ENCODE assay signal across 27 mouse cellular contexts in genomic region chr14:57687441-57687840, GRCm38 (mm10). TPM values are rescaled to one million over a fixed set of nuclear protein-coding genes. Genes with fewer than 3 reads are reported as not detected.
DNase-seq lines count a peak whose midpoint lies in the region; ATAC-seq and TF ChIP-seq lines count a peak whose summit lies in the region.
"Had no signal": no experiment of that assay in that cellular context is flagged by ENCODE, and none has a peak within 500 bp of the region (broad histone marks: within the 10 kb centered on the region; RNA-seq: fewer than 3 reads in every experiment).

No protein-coding gene starts in this region.

- ATAC-seq in heart, embryonic 11.5 days (replicated peaks; ENCODE audit: insufficient number of reproducible peaks, low FRiP score, low TSS enrichment), result no peak
- no peak for ATAC-seq in limb, embryonic 15.5 days (ENCODE audit: insufficient number of reproducible peaks, low FRiP score, low TSS enrichment, low read depth)
- no peak for ATAC-seq in midbrain, embryonic 11.5 days (ENCODE audit: low FRiP score)
- no peak for ATAC-seq in midbrain, postnatal 0 days (ENCODE audit: low FRiP score)
- ATAC-seq: activated CD4-positive, CD25-positive, alpha-beta regulatory T cell, adult 4 months; CD4-positive, CD25-positive, alpha-beta regulatory T cell, adult 4 months; forebrain, embryonic 13.5 days; forebrain, embryonic 15.5 days; Patski had no signal

- H3K27ac ChIP-seq in heart, embryonic 11.5 days (ENCODE audit: low read depth, low read length), result no peak overlapping the region
- H3K27ac ChIP-seq in limb, embryonic 15.5 days, result peak overlapping the region; percentile 43; the same call in 1 of the 2 replicates
- H3K27ac ChIP-seq in limb, embryonic 10.5 days, result no peak overlapping the region
- no peak overlapping the region for H3K27ac ChIP-seq in midbrain, embryonic 11.5 days (ENCODE audit: low read depth, low read length)
- no peak overlapping the region for H3K27ac ChIP-seq in midbrain, postnatal 0 days (ENCODE audit: low read depth, low read length)
- H3K27ac ChIP-seq: embryonic facial prominence, embryonic 10.5 days; embryonic facial prominence, embryonic 12.5 days; forebrain, embryonic 13.5 days; forebrain, embryonic 15.5 days had no signal

- no peaks in the 10 kb centered on the region for H3K27me3 ChIP-seq in heart, embryonic 11.5 days (ENCODE audit: control insufficient read depth, insufficient read depth, low read length)
- H3K27me3 ChIP-seq in limb, embryonic 15.5 days, result no peaks in the 10 kb centered on the region
- H3K27me3 ChIP-seq in limb, embryonic 10.5 days (ENCODE audit: low read depth, poor library complexity, severe bottlenecking), result no peaks in the 10 kb centered on the region
- no peaks in the 10 kb centered on the region for H3K27me3 ChIP-seq in midbrain, embryonic 11.5 days (ENCODE audit: control insufficient read depth, insufficient read depth, low read length)
- no peaks in the 10 kb centered on the region for H3K27me3 ChIP-seq in midbrain, postnatal 0 days (ENCODE audit: insufficient read depth, low read length)
- H3K27me3 ChIP-seq: embryonic facial prominence, embryonic 12.5 days; forebrain, embryonic 13.5 days; forebrain, embryonic 15.5 days; Patski had no signal

- no peaks in the 10 kb centered on the region for H3K4me1 ChIP-seq in heart, embryonic 11.5 days (ENCODE audit: control insufficient read depth, insufficient read depth, low read length)
- H3K4me1 ChIP-seq in limb, embryonic 15.5 days, result no peaks in the 10 kb centered on the region
- no peaks in the 10 kb centered on the region for H3K4me1 ChIP-seq in limb, embryonic 10.5 days
- H3K4me1 ChIP-seq in midbrain, embryonic 11.5 days (ENCODE audit: control insufficient read depth, insufficient read depth, low read length), result no peaks in the 10 kb centered on the region
- no peaks in the 10 kb centered on the region for H3K4me1 ChIP-seq in midbrain, postnatal 0 days (ENCODE audit: insufficient read depth, low read length)
- H3K4me1 ChIP-seq: embryonic facial prominence, embryonic 10.5 days; embryonic facial prominence, embryonic 12.5 days; forebrain, embryonic 13.5 days; forebrain, embryonic 15.5 days had no signal

- WGBS in heart, embryonic 11.5 days (ENCODE audit: insufficient replicate concordance), result 74% methylated on average over 5 of the region's 5 CpGs
- 85% methylated on average over 5 of the region's 5 CpGs for WGBS in limb, embryonic 15.5 days
- WGBS in limb, embryonic 10.5 days, result 87% methylated on average over 5 of the region's 5 CpGs
- WGBS in midbrain, embryonic 11.5 days, result 87% methylated on average over 5 of the region's 5 CpGs
- 89% methylated on average over 5 of the region's 5 CpGs for WGBS in midbrain, postnatal 0 days

- no peaks in the 10 kb centered on the region for H3K9me3 ChIP-seq in heart, embryonic 11.5 days (replicated peaks; ENCODE audit: control insufficient read depth, low read length)
- H3K9me3 ChIP-seq in limb, embryonic 15.5 days, result no peaks in the 10 kb centered on the region
- H3K9me3 ChIP-seq in limb, embryonic 10.5 days (replicated peaks), result no peaks in the 10 kb centered on the region
- H3K9me3 ChIP-seq in midbrain, embryonic 11.5 days (ENCODE audit: control insufficient read depth, low read length), result no peaks in the 10 kb centered on the region
- no peaks in the 10 kb centered on the region for H3K9me3 ChIP-seq in midbrain, postnatal 0 days (ENCODE audit: low read length)
- H3K9me3 ChIP-seq: embryonic facial prominence, embryonic 10.5 days; embryonic facial prominence, embryonic 12.5 days; forebrain, embryonic 13.5 days; forebrain, embryonic 15.5 days; G1E had no signal

- no peak overlapping the region for H3K4me3 ChIP-seq in heart, embryonic 11.5 days (ENCODE audit: low read depth, low read length)
- no peak overlapping the region for H3K4me3 ChIP-seq in limb, embryonic 15.5 days
- no peak overlapping the region for H3K4me3 ChIP-seq in limb, embryonic 10.5 days
- no peak overlapping the region for H3K4me3 ChIP-seq in midbrain, embryonic 11.5 days (ENCODE audit: low read depth, low read length)
- H3K4me3 ChIP-seq in midbrain, postnatal 0 days (ENCODE audit: low read depth, low read length), result no peak overlapping the region
- H3K4me3 ChIP-seq: embryonic facial prominence, embryonic 10.5 days; embryonic facial prominence, embryonic 12.5 days; forebrain, embryonic 13.5 days; forebrain, embryonic 15.5 days had no signal

- H3K4me2 ChIP-seq in heart, embryonic 11.5 days, result no peak overlapping the region
- no peak overlapping the region for H3K4me2 ChIP-seq in limb, embryonic 15.5 days
- no peak overlapping the region for H3K4me2 ChIP-seq in midbrain, embryonic 11.5 days
- no peak overlapping the region for H3K4me2 ChIP-seq in midbrain, postnatal 0 days (ENCODE audit: low read depth, low read length, poor library complexity, severe bottlenecking)
- H3K4me2 ChIP-seq: embryonic facial prominence, embryonic 12.5 days; forebrain, embryonic 13.5 days; forebrain, embryonic 15.5 days had no signal

- H3K9ac ChIP-seq in heart, embryonic 11.5 days (ENCODE audit: low read depth, low read length), result no peak overlapping the region
- H3K9ac ChIP-seq in limb, embryonic 15.5 days, result no peak overlapping the region
- H3K9ac ChIP-seq in midbrain, embryonic 11.5 days (ENCODE audit: low read length), result no peak overlapping the region
- no peak overlapping the region for H3K9ac ChIP-seq in midbrain, postnatal 0 days (replicated peaks; ENCODE audit: low read length, poor library complexity, severe bottlenecking)
- H3K9ac ChIP-seq: embryonic facial prominence, embryonic 12.5 days; forebrain, embryonic 13.5 days; forebrain, embryonic 15.5 days had no signal

- peak; percentile 68 for DNase-seq in heart, adult 11 months
- no peak for DNase-seq in limb, embryonic 10.5 days (ENCODE audit: low spot score)
- peak; percentile 66 for DNase-seq in midbrain, embryonic 11.5 days (ENCODE audit: low spot score, missing footprints)
- no peak for DNase-seq in midbrain, postnatal 0 days (ENCODE audit: low spot score)
- DNase-seq: adrenal gland, adult 8-10 months; adrenal gland, postnatal 14 days; adrenal gland, postnatal 36 days; B cell, adult 2 months; cerebellum, adult 11-12 months; cerebellum, adult 2 months; cerebellum, adult 9-10 months; cerebellum, postnatal 10 days; cerebellum, postnatal 25 days had no signal

- 0 out of 2 replicates have a peak, but pooled peaks cover 10% of the 10 kb centered on the region for H3K36me3 ChIP-seq in heart, embryonic 11.5 days (ENCODE audit: control insufficient read depth, insufficient read depth, low read length)
- peaks cover 38% of the 10 kb centered on the region for H3K36me3 ChIP-seq in limb, embryonic 15.5 days
- H3K36me3 ChIP-seq in limb, embryonic 10.5 days, result peaks cover 39% of the 10 kb centered on the region
- H3K36me3 ChIP-seq in midbrain, embryonic 11.5 days (ENCODE audit: control insufficient read depth, insufficient read depth, low read length), result no peaks in the 10 kb centered on the region; the same call in 1 of the 2 replicates
- no peaks in the 10 kb centered on the region for H3K36me3 ChIP-seq in midbrain, postnatal 0 days (ENCODE audit: insufficient read depth, low read length)

- no peak for TF ChIP-seq CTCF in midbrain, postnatal 0 days (IDR thresholded peaks at IDR 0.05)

RNA-seq across cellular contexts. Expression of gene Xpo4, which starts 22.2 kb away (rescaled TPM):
- 21.8 and 23.7 TPM in 2 replicates for polyA plus RNA-seq in heart, embryonic 11.5 days (2014; fragmentation: Nextera tagmentation; extraction: Ambion mirVana)
- polyA plus RNA-seq in limb, embryonic 15.5 days (2015; fragmentation: Nextera tagmentation; extraction: Ambion mirVana), result 18.7 and 19.1 TPM in 2 replicates
- 30.3 and 33.4 TPM in 2 replicates for polyA plus RNA-seq in limb, embryonic 10.5 days (2016; fragmentation: Nextera tagmentation; extraction: Ambion mirVana)
- polyA plus RNA-seq in midbrain, embryonic 11.5 days (2014; fragmentation: Nextera tagmentation; extraction: Ambion mirVana), result 32.6 and 33.9 TPM in 2 replicates
- total RNA-seq in midbrain, postnatal 0 days (2014; rRNA removed), result 11.3 and 19.4 TPM in 2 replicates
- 6.7 and 11.7 TPM in 2 replicates for polyA plus RNA-seq in midbrain, postnatal 0 days (2015; fragmentation: Nextera tagmentation; extraction: Ambion mirVana)

RNA-seq across cellular contexts. Expression of gene Gm49361, which starts 58.5 kb away (rescaled TPM):
- not detected in 2 replicates for polyA plus RNA-seq in heart, embryonic 11.5 days (2014; fragmentation: Nextera tagmentation; extraction: Ambion mirVana)
- polyA plus RNA-seq in limb, embryonic 15.5 days (2015; fragmentation: Nextera tagmentation; extraction: Ambion mirVana), result not detected in 2 replicates
- polyA plus RNA-seq in limb, embryonic 10.5 days (2016; fragmentation: Nextera tagmentation; extraction: Ambion mirVana), result not detected in 2 replicates
- polyA plus RNA-seq in midbrain, embryonic 11.5 days (2014; fragmentation: Nextera tagmentation; extraction: Ambion mirVana), result not detected in 2 replicates
- not detected in 2 replicates for total RNA-seq in midbrain, postnatal 0 days (2014; rRNA removed)
- polyA plus RNA-seq in midbrain, postnatal 0 days (2015; fragmentation: Nextera tagmentation; extraction: Ambion mirVana), result not detected in 2 replicates
- total RNA-seq: CH12.LX, G1E had no signal
- polyA plus RNA-seq: activated CD4-positive, CD25-positive, alpha-beta regulatory T cell, adult 4 months; CD4-positive, CD25-positive, alpha-beta regulatory T cell, adult 4 months; cerebellum, adult 2 months; cortical plate, adult 2 months; embryonic facial prominence, embryonic 10.5 days; embryonic facial prominence, embryonic 12.5 days; embryonic facial prominence, embryonic 14.5 days; forebrain, embryonic 11.5 days; forebrain, embryonic 13.5 days; forebrain, embryonic 15.5 days; G1E; Patski had no signal

Comparison
In these comparisons a context has a peak if more than half of its experiments do, and no peak if none do; other contexts are left out.
1. DNase-seq: peak in heart, adult 11 months (single experiment) and midbrain, embryonic 11.5 days (single experiment); none in limb, embryonic 10.5 days (single experiment) and midbrain, postnatal 0 days (single experiment).